Mouse (Mus musculus) kidney, embryonic 15.5 days (tissue): ENCODE measurements around the gene Liph. TPM values are rescaled to one million over a fixed set of nuclear protein-coding genes. Genes with fewer than 3 reads are reported as not detected.

Experiments used
- ATAC-seq: fragments of 200-750 bp; cut with Nextera tagmentation; replicated peaks from 2 replicates; pipeline ENCODE4 v1.8.0; 2017; ENCODE audit warnings: moderate TSS enrichment; ENCODE audit not compliant: low FRiP score
- H3K27ac ChIP-seq: fragments of 300-500 bp; sonication (generic); 2 replicates; pipeline ENCODE4 v1.5.1; 2015; ENCODE audit warnings: mild to moderate bottlenecking, inconsistent platforms
- H3K27me3 ChIP-seq: fragments of 300-500 bp; sonication (generic); 2 replicates; pipeline ENCODE4 v1.6.1; 2015; ENCODE audit warnings: inconsistent platforms
- H3K36me3 ChIP-seq: fragments of 300-500 bp; sonication (generic); 2 replicates; pipeline ENCODE4 v1.6.1; 2015; ENCODE audit warnings: inconsistent platforms
- H3K4me1 ChIP-seq: fragments of 300-500 bp; sonication (generic); 2 replicates; pipeline ENCODE4 v1.6.1; 2015; ENCODE audit warnings: inconsistent platforms
- H3K4me2 ChIP-seq: fragments of 300-500 bp; sonication (generic); 2 replicates; pipeline ENCODE4 v1.6.1; 2015; ENCODE audit warnings: moderate library complexity, mild to moderate bottlenecking, inconsistent platforms
- H3K4me3 ChIP-seq: fragments of 300-500 bp; sonication (generic); replicated peaks from 2 replicates; pipeline ENCODE4 v1.5.1; 2015; ENCODE audit warnings: mild to moderate bottlenecking, inconsistent platforms
- H3K9ac ChIP-seq: fragments of 300-500 bp; sonication (generic); 2 replicates; pipeline ENCODE4 v1.6.1; 2015; ENCODE audit warnings: mild to moderate bottlenecking, inconsistent platforms
- H3K9me3 ChIP-seq: fragments of 300-500 bp; sonication (generic); replicated peaks from 2 replicates; pipeline ENCODE4 v1.6.1; 2016; ENCODE audit warnings: inconsistent platforms
- WGBS: fragments of 180-500 bp; shearing (Covaris S2); methylation state at CpG from one replicate; pipeline ENCODE4 v1.1.7; 2015; ENCODE audit warnings: mixed read lengths; 5-methylcytosine and 5-hydroxymethylcytosine counted together
- polyA plus RNA-seq: library from polyadenylated mRNA; unstranded; fragments of >200 nt; fragmentation: Nextera tagmentation; extraction: Ambion mirVana; gene quantifications from 2 replicates; pipeline ENCODE4 v1.2.1, GENCODE M21; 2015

The Liph gene
- polyA plus RNA-seq, result 1.3 and 1.7 TPM in 2 replicates

DNA sequence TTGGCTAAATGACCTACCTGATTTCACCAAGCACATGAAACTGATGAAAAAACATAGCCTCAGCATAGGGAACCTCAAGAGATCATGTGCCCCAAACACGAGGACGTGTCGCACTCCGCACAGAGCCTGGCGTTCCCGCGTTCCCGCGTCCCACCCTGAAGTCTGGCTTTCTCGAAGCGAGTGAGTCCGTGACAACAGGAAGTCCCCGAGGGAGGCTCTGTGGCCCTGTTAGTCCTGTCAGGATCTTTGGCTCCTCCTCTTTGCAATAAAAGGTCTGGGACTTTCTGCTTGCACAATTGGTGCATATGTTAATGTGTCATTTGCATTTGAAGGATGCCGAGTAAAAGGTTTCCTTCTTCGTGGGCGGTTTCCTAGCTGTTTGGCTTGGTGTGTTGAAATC lies at the start of gene Liph:
Gene Liph, minus strand, starts transcription at position 360 of the 400 bp plus-strand sequence.
- Histone ChIP-seq H3K4me1 (peaks cover 6% of the 10 kb centered on the region), H3K9me3 (no peaks in the 10 kb centered on the region), H3K9ac (0 out of 2 replicates have a peak within 1 kb of the TSS, but pooled peaks have one; percentile 14), H3K36me3 (no peaks in the 10 kb centered on the region), H3K4me3 (peak within 1 kb of the TSS; percentile 27), H3K27ac (no peak within 1 kb of the TSS), H3K4me2 (peak within 1 kb of the TSS; percentile 58), H3K27me3 (no peaks in the 10 kb centered on the region; the same call in 1 of the 2 replicates)
- WGBS, result 5% methylated on average over 16 of the region's 16 CpGs
- no peak for ATAC-seq

DNA sequence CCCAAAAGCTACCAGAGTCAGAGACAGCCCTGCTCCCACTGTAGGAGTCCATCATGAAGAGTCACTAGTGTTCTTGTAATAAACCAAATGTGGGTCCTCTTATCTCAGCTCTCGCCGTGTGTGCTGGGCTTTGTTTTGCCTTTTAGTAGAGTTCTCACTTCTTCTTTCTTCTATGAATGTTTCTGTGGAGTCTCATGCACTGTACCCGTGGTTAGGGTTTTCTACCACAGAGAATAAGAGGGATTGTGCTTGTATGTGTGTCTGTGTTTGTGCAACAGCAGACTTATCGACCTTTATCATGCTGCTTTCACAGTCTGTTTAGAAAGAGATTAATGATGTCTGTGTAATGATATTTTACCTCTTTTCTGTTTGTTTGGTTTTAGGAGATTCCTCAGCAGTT lies 48.4 kb upstream of the Liph start:
- Histone ChIP-seq H3K36me3 (peaks cover 88% of the 10 kb centered on the region), H3K27ac (no peak overlapping the region), H3K9me3 (no peaks in the 10 kb centered on the region), H3K4me3 (no peak overlapping the region), H3K4me2 (no peak overlapping the region), H3K9ac (no peak overlapping the region), H3K27me3 (no peaks in the 10 kb centered on the region), H3K4me1 (no peaks in the 10 kb centered on the region)
- ATAC-seq, result no peak
- WGBS, result 86% methylated on average over 4 of the region's 4 CpGs

- Histone ChIP-seq H3K36me3 (peaks cover 77% of the 10 kb centered on the region), H3K4me3 (no peak overlapping the region), H3K9me3 (no peaks in the 10 kb centered on the region), H3K27me3 (no peaks in the 10 kb centered on the region), H3K9ac (no peak overlapping the region), H3K4me1 (no peaks in the 10 kb centered on the region), H3K27ac (no peak overlapping the region), H3K4me2 (no peak overlapping the region)
- 98% methylated on average over 1 of the region's 1 CpGs for WGBS
- no peak for ATAC-seq
These were observed 44.5 kb upstream of the Liph start for GRCm38 (mm10) chr16:22039978-22040377.

DNA sequence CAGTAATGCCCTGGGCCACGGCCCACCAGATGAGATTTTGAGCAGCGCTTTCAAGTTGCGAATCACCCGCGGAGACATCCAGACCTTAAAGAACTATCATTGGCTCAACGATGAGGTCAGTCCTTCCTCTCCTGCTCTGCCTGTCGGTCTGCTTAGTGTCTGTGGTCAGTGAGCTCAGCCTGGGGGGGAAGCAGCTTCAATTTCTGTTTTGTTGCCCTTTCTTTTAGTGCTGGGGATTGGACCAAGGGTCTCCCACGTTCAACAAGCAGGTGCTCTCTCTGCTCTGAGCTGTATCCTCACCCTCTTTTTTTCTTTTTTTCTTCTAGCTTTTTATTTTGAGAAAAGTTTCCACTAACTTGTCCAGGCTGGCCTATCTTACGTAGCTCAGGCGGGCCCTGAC lies 43.1 kb upstream of the Liph start:
- Histone ChIP-seq H3K4me3 (no peak overlapping the region), H3K9me3 (no peaks in the 10 kb centered on the region), H3K9ac (no peak overlapping the region), H3K4me2 (no peak overlapping the region), H3K27me3 (no peaks in the 10 kb centered on the region), H3K27ac (no peak overlapping the region), H3K36me3 (peaks cover 62% of the 10 kb centered on the region), H3K4me1 (no peaks in the 10 kb centered on the region)
- ATAC-seq, result no peak
- WGBS, result 90% methylated on average over 10 of the region's 10 CpGs

GRCm38 (mm10) chr16:22027474-22027873 lies 32.0 kb upstream of the Liph start:
- no peaks in the 10 kb centered on the region for H3K27me3 ChIP-seq
- no peak overlapping the region for H3K9ac ChIP-seq
- ATAC-seq, result no peak
- H3K36me3 ChIP-seq, result peaks cover 95% of the 10 kb centered on the region
- WGBS, result 96% methylated on average over 5 of the region's 5 CpGs
- H3K27ac ChIP-seq, result no peak overlapping the region
- H3K4me3 ChIP-seq, result no peak overlapping the region
- no peaks in the 10 kb centered on the region for H3K9me3 ChIP-seq
- H3K4me2 ChIP-seq, result no peak overlapping the region
- no peaks in the 10 kb centered on the region for H3K4me1 ChIP-seq

- Histone ChIP-seq H3K9me3 (peaks cover 4% of the 10 kb centered on the region), H3K36me3 (peaks cover 91% of the 10 kb centered on the region), H3K27ac (no peak overlapping the region), H3K9ac (no peak overlapping the region), H3K4me2 (no peak overlapping the region), H3K4me1 (no peaks in the 10 kb centered on the region), H3K4me3 (no peak overlapping the region), H3K27me3 (no peaks in the 10 kb centered on the region)
- ATAC-seq, result no peak
- WGBS, result 95% methylated on average over 2 of the region's 2 CpGs
These were observed 26.7 kb upstream of the Liph start for GRCm38 (mm10) chr16:22022122-22022521.

DNA sequence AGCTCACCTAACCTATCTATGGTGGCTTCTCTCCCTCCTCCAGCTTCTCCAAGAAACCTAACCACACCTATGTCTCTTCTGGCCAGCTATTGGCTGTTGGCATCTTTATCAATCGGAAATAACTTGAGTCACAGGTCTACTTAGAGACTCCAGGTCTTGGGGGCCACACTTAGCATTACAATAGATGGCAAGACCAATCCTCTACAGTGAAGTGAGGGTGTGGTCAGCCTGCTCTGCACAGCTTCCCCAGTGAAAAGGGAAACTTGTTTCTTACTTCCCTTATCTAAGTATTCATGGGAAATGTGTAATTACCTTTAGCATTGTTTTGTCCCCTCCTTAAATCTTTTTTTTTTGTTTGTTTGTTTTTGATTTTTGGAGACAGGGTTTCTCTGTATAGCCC lies 20.1 kb upstream of the Liph start:
- H3K4me2 ChIP-seq, result no peak overlapping the region
- H3K36me3 ChIP-seq, result peaks cover 67% of the 10 kb centered on the region
- H3K27ac ChIP-seq, result no peak overlapping the region
- WGBS, result 79% methylated on average over 1 of the region's 1 CpGs
- H3K27me3 ChIP-seq, result no peaks in the 10 kb centered on the region
- no peaks in the 10 kb centered on the region for H3K9me3 ChIP-seq
- H3K4me1 ChIP-seq, result peaks cover 8% of the 10 kb centered on the region
- no peak for ATAC-seq
- no peak overlapping the region for H3K4me3 ChIP-seq
- no peak overlapping the region for H3K9ac ChIP-seq

DNA sequence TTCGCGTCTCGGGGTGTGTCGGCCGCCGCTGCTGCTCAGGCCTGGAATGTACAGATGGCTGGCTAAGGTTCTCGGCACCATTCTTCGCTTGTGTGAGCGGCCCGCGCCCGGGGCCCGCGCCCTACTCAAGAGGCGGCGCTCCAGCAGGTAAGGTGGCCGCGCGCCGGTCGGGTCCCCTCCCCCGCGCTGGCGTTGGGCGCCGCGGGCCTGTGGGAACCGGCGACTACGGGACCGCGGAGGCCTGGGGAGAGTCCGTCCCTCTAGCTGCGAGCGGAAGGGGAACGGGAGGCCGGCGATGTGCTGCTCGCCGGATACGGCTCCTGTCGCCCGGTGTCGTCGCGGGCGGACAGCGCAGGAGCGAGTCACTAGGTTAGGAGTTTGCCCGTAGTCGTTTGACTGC lies 14.1 kb upstream of the Liph start:
- under 1% methylated on average over 51 of the region's 51 CpGs for WGBS
- Histone ChIP-seq H3K4me3 (peak overlapping the region; percentile 99), H3K27me3 (no peaks in the 10 kb centered on the region), H3K9me3 (no peaks in the 10 kb centered on the region), H3K27ac (peak overlapping the region; percentile 87), H3K36me3 (peaks cover 13% of the 10 kb centered on the region; the same call in 1 of the 2 replicates), H3K9ac (peak overlapping the region; percentile 92), H3K4me1 (peaks cover 17% of the 10 kb centered on the region), H3K4me2 (peak overlapping the region; percentile 74)
- ATAC-seq, result peak; percentile 71

GRCm38 (mm10) chr16:22009099-22009584 lies 13.7 kb upstream of the Liph start, which contains the start of gene Senp2:
Senp2 (plus strand) TSS chr16:22009484.
- H3K4me3 ChIP-seq, result peak within 1 kb of the TSS; percentile 99
- peak within 1 kb of the TSS; percentile 92 for H3K9ac ChIP-seq
- H3K27me3 ChIP-seq, result no peaks in the 10 kb centered on the region
- H3K9me3 ChIP-seq, result no peaks in the 10 kb centered on the region
- peaks cover 13% of the 10 kb centered on the region; the same call in 1 of the 2 replicates for H3K36me3 ChIP-seq
- peak within 1 kb of the TSS; percentile 74 for H3K4me2 ChIP-seq
- under 1% methylated on average over 45 of the region's 45 CpGs for WGBS
- peak within 1 kb of the TSS; percentile 87 for H3K27ac ChIP-seq
- peak; percentile 99 for ATAC-seq
- H3K4me1 ChIP-seq, result peaks cover 17% of the 10 kb centered on the region

- Histone ChIP-seq H3K36me3 (no peaks in the 10 kb centered on the region), H3K4me1 (no peaks in the 10 kb centered on the region), H3K27ac (no peak overlapping the region), H3K27me3 (no peaks in the 10 kb centered on the region), H3K9me3 (no peaks in the 10 kb centered on the region), H3K9ac (no peak overlapping the region), H3K4me3 (no peak overlapping the region), H3K4me2 (no peak overlapping the region)
- no peak for ATAC-seq
- 18% methylated on average over 3 of the region's 3 CpGs for WGBS
These were observed 6.1 kb upstream of the Liph start for GRCm38 (mm10) chr16:22001606-22002005.

- Histone ChIP-seq H3K4me2 (no peak overlapping the region), H3K27me3 (no peaks in the 10 kb centered on the region), H3K4me3 (no peak overlapping the region), H3K9me3 (no peaks in the 10 kb centered on the region), H3K36me3 (no peaks in the 10 kb centered on the region), H3K27ac (no peak overlapping the region), H3K4me1 (no peaks in the 10 kb centered on the region), H3K9ac (no peak overlapping the region)
- ATAC-seq, result no peak
- 64% methylated on average over 4 of the region's 4 CpGs for WGBS
These were observed 5.7 kb upstream of the Liph start for GRCm38 (mm10) chr16:22001172-22001571.

- Histone ChIP-seq H3K27ac (no peak overlapping the region), H3K9ac (no peak overlapping the region), H3K27me3 (no peaks in the 10 kb centered on the region; the same call in 1 of the 2 replicates), H3K9me3 (no peaks in the 10 kb centered on the region), H3K4me3 (no peak overlapping the region), H3K4me1 (peaks cover 5% of the 10 kb centered on the region), H3K36me3 (no peaks in the 10 kb centered on the region), H3K4me2 (no peak overlapping the region)
- WGBS, result 78% methylated on average over 4 of the region's 4 CpGs
- ATAC-seq, result no peak
These were observed 4.7 kb upstream of the Liph start for GRCm38 (mm10) chr16:21999941-22000690.
